Mouse (Mus musculus) limb, embryonic 14.5 days (tissue): ENCODE data around the gene Adcyap1r1. TPM values are rescaled to one million over a fixed set of nuclear protein-coding genes. Genes with fewer than 3 reads are reported as not detected.

Source experiments
- ATAC-seq: fragments of 200-750 bp; cut with Nextera tagmentation; 2 replicates; pipeline ENCODE4 v1.8.0; 2017; ENCODE audit warnings: low read depth, moderate number of reproducible peaks, moderate TSS enrichment; ENCODE audit not compliant: low FRiP score
- DNase-seq: peaks from one replicate; pipeline ENCODE4 v3.0.0-alpha.2; 2015; ENCODE audit warnings: low spot score
- H3K27ac ChIP-seq: fragments of 300-500 bp; sonication (generic); replicated peaks from 2 replicates; pipeline ENCODE4 v1.5.1; 2014; ENCODE audit warnings: low read depth, mild to moderate bottlenecking, low read length, moderate library complexity, mixed read lengths
- H3K27me3 ChIP-seq: fragments of 300-500 bp; sonication (generic); 2 replicates; pipeline ENCODE4 v1.6.1; 2014; ENCODE audit warnings: low read length, mixed read lengths; ENCODE audit not compliant: control insufficient read depth, insufficient read depth
- H3K36me3 ChIP-seq: fragments of 300-500 bp; sonication (generic); 2 replicates; pipeline ENCODE4 v1.6.1; 2014; ENCODE audit warnings: mild to moderate bottlenecking, low read length, moderate library complexity, mixed read lengths; ENCODE audit not compliant: control insufficient read depth, insufficient read depth
- H3K4me1 ChIP-seq: fragments of 300-500 bp; sonication (generic); 2 replicates; pipeline ENCODE4 v1.6.1; 2014; ENCODE audit warnings: antibody characterized with exemption, low read length, mixed read lengths; ENCODE audit not compliant: control insufficient read depth, insufficient read depth
- H3K4me2 ChIP-seq: fragments of 300-500 bp; sonication (generic); replicated peaks from 2 replicates; pipeline ENCODE4 v1.6.1; 2014; ENCODE audit warnings: low read depth, mild to moderate bottlenecking, low read length, moderate library complexity; ENCODE audit not compliant: severe bottlenecking
- H3K4me3 ChIP-seq: fragments of 300-500 bp; sonication (generic); replicated peaks from 2 replicates; pipeline ENCODE4 v1.5.1; 2014; ENCODE audit warnings: low read length
- H3K9ac ChIP-seq: fragments of 300-500 bp; sonication (generic); 2 replicates; pipeline ENCODE4 v1.6.1; 2014; ENCODE audit warnings: mild to moderate bottlenecking, low read depth, low read length, moderate library complexity; ENCODE audit not compliant: severe bottlenecking
- H3K9me3 ChIP-seq: fragments of 300-500 bp; sonication (generic); 2 replicates; pipeline ENCODE4 v1.6.1; 2016; ENCODE audit warnings: low read length; ENCODE audit not compliant: control insufficient read depth
- POLR2A ChIP-seq: fragments of 200-500 bp; IDR thresholded peaks from 2 replicates; pipeline ENCODE4 v1.8.0; 2012; ENCODE audit warnings: inconsistent platforms, mild to moderate bottlenecking, moderate library complexity, borderline replicate concordance; ENCODE audit not compliant: insufficient read depth, insufficient read length; ENCODE audit errors: extremely low read depth
- WGBS: fragments of 180-500 bp; shearing (Covaris S2); extraction: QIAGEN DNeasy Blood & Tissue Kit; methylation state at CpG from one replicate; pipeline ENCODE4 v1.1.7; 2014; 5-methylcytosine and 5-hydroxymethylcytosine counted together
- polyA plus RNA-seq, 2 experiments: library from polyadenylated mRNA; depleted of rRNA in 1 of 2; stranded (reverse) in 1 of 2; unstranded in 1 of 2; fragments of >200 nt; fragmentation: Nextera tagmentation in 1 of 2; extraction: Ambion mirVana in 1 of 2; gene quantifications; 2 replicates each; pipeline versions ENCODE4 v1.2.1 to v1.2.3; 2012 to 2014

The Adcyap1r1 gene
- polyA plus RNA-seq, 2 experiments = 2.2 to 3.0 TPM

- no peak overlapping the region for H3K9ac ChIP-seq
- H3K4me1 ChIP-seq = peaks cover 9% of the 10 kb centered on the region
- no peaks in the 10 kb centered on the region for H3K36me3 ChIP-seq
- no peaks in the 10 kb centered on the region for H3K27me3 ChIP-seq
- ATAC-seq (no peak), DNase-seq (no peak)
- no peaks in the 10 kb centered on the region for H3K9me3 ChIP-seq
- H3K4me3 ChIP-seq = no peak overlapping the region
- no peak overlapping the region for H3K4me2 ChIP-seq
- 87% methylated on average over 7 of the region's 7 CpGs for WGBS
- TF ChIP-seq POLR2A = no peak
- no peak overlapping the region for H3K27ac ChIP-seq
Observed at GRCm38 (mm10) chr6:55483360-55483759, 31.6 kb downstream of the Adcyap1r1 start.

- no peak for TF ChIP-seq POLR2A
- Histone ChIP-seq H3K27ac (no peak overlapping the region), H3K36me3 (no peaks in the 10 kb centered on the region), H3K4me3 (no peak overlapping the region), H3K4me2 (no peak overlapping the region), H3K9me3 (no peaks in the 10 kb centered on the region), H3K9ac (no peak overlapping the region), H3K27me3 (no peaks in the 10 kb centered on the region), H3K4me1 (peaks cover 9% of the 10 kb centered on the region)
- WGBS = 39% methylated on average over 4 of the region's 4 CpGs
- no peak for ATAC-seq
- DNase-seq = no peak
Observed at GRCm38 (mm10) chr6:55484224-55484623, 32.4 kb downstream of the Adcyap1r1 start.

- Histone ChIP-seq H3K4me1 (peaks cover 9% of the 10 kb centered on the region), H3K9me3 (no peaks in the 10 kb centered on the region), H3K36me3 (no peaks in the 10 kb centered on the region), H3K4me3 (no peak overlapping the region), H3K4me2 (no peak overlapping the region), H3K9ac (no peak overlapping the region), H3K27me3 (no peaks in the 10 kb centered on the region), H3K27ac (no peak overlapping the region)
- DNase-seq = no peak
- 64% methylated on average over 4 of the region's 4 CpGs for WGBS
- ATAC-seq = no peak
- TF ChIP-seq POLR2A = no peak
Observed at GRCm38 (mm10) chr6:55485216-55485615, 33.4 kb downstream of the Adcyap1r1 start.

GRCm38 (mm10) chr6:55487726-55488125 lies 35.9 kb downstream of the Adcyap1r1 start:
- no peak for DNase-seq

GRCm38 (mm10) chr6:55496201-55496600 lies 44.4 kb downstream of the Adcyap1r1 start:
- H3K4me3 ChIP-seq = no peak overlapping the region
- no peak for ATAC-seq
- H3K9me3 ChIP-seq = no peaks in the 10 kb centered on the region
- H3K27me3 ChIP-seq = no peaks in the 10 kb centered on the region
- no peaks in the 10 kb centered on the region for H3K4me1 ChIP-seq
- no peak for TF ChIP-seq POLR2A
- no peaks in the 10 kb centered on the region for H3K36me3 ChIP-seq
- H3K4me2 ChIP-seq = no peak overlapping the region
- H3K27ac ChIP-seq = no peak overlapping the region
- no peak overlapping the region for H3K9ac ChIP-seq
- WGBS = 92% methylated on average over 4 of the region's 4 CpGs
- DNase-seq = no peak

More at GRCm38 (mm10) chr6:55487726-55488125, 35.9 kb downstream of the Adcyap1r1 start:
- peak; percentile 37; the same call in 1 of the 2 replicates for ATAC-seq
- H3K4me2 ChIP-seq = no peak overlapping the region
- no peaks in the 10 kb centered on the region for H3K27me3 ChIP-seq
- no peak overlapping the region for H3K27ac ChIP-seq
- no peak overlapping the region for H3K9ac ChIP-seq
- no peak for TF ChIP-seq POLR2A
- no peaks in the 10 kb centered on the region for H3K36me3 ChIP-seq
- no peaks in the 10 kb centered on the region for H3K9me3 ChIP-seq
- no peak overlapping the region for H3K4me3 ChIP-seq
- 51% methylated on average over 6 of the region's 6 CpGs for WGBS
- H3K4me1 ChIP-seq = peaks cover 9% of the 10 kb centered on the region

GRCm38 (mm10) chr6:55498753-55499152 lies 47.0 kb downstream of the Adcyap1r1 start:
- DNase-seq = no peak
- Histone ChIP-seq H3K27ac (no peak overlapping the region), H3K36me3 (no peaks in the 10 kb centered on the region), H3K9me3 (no peaks in the 10 kb centered on the region), H3K4me3 (no peak overlapping the region), H3K4me2 (no peak overlapping the region), H3K27me3 (no peaks in the 10 kb centered on the region), H3K4me1 (no peaks in the 10 kb centered on the region), H3K9ac (no peak overlapping the region)
- TF ChIP-seq POLR2A = no peak
- ATAC-seq = no peak
